Mouse (Mus musculus) heart, embryonic 13.5 days (tissue): ENCODE results near the gene Spats1. TPM values are rescaled to one million over a fixed set of nuclear protein-coding genes. Genes with fewer than 3 reads are reported as not detected.
A peak's percentile ranks its signal among the peaks of the same experiment; 100 is the strongest.

ENCODE experiments used
- ATAC-seq: fragments of 200-750 bp; cut with Nextera tagmentation; 2 replicates; pipeline ENCODE4 v1.8.0; 2017; ENCODE audit warnings: moderate TSS enrichment; ENCODE audit not compliant: insufficient number of reproducible peaks, low FRiP score, low TSS enrichment; ENCODE audit errors: extremely low read depth
- H3K27ac ChIP-seq: fragments of 300-500 bp; sonication (generic); replicated peaks from 2 replicates; pipeline ENCODE4 v1.5.1; 2015; ENCODE audit warnings: moderate library complexity, mild to moderate bottlenecking, inconsistent platforms
- H3K27me3 ChIP-seq: fragments of 300-500 bp; sonication (generic); replicated peaks from 2 replicates; pipeline ENCODE4 v1.6.1; 2015; ENCODE audit warnings: mild to moderate bottlenecking, inconsistent platforms
- H3K36me3 ChIP-seq: fragments of 300-500 bp; sonication (generic); 2 replicates; pipeline ENCODE4 v1.6.1; 2015; ENCODE audit warnings: mild to moderate bottlenecking, inconsistent platforms
- H3K4me1 ChIP-seq: fragments of 300-500 bp; sonication (generic); 2 replicates; pipeline ENCODE4 v1.6.1; 2015; ENCODE audit warnings: inconsistent platforms
- H3K4me2 ChIP-seq: fragments of 300-500 bp; sonication (generic); 2 replicates; pipeline ENCODE4 v1.6.1; 2015; ENCODE audit warnings: inconsistent platforms, mild to moderate bottlenecking, moderate library complexity
- H3K4me3 ChIP-seq: fragments of 300-500 bp; sonication (generic); 2 replicates; pipeline ENCODE4 v1.5.1; 2015; ENCODE audit warnings: moderate library complexity, mild to moderate bottlenecking, inconsistent platforms
- H3K9ac ChIP-seq: fragments of 300-500 bp; sonication (generic); 2 replicates; pipeline ENCODE4 v1.6.1; 2015; ENCODE audit warnings: inconsistent platforms, mild to moderate bottlenecking, moderate library complexity
- H3K9me3 ChIP-seq: fragments of 300-500 bp; sonication (generic); 2 replicates; pipeline ENCODE4 v1.6.1; 2016; ENCODE audit warnings: inconsistent platforms
- WGBS: fragments of 180-500 bp; shearing (Covaris S2); methylation state at CpG from one replicate; pipeline ENCODE4 v1.1.7; 2015; ENCODE audit warnings: mixed read lengths; 5-methylcytosine and 5-hydroxymethylcytosine counted together
- polyA plus RNA-seq: library from polyadenylated mRNA; unstranded; fragments of >200 nt; fragmentation: Nextera tagmentation; extraction: Ambion mirVana; gene quantifications from 2 replicates; pipeline ENCODE4 v1.2.1, GENCODE M21; 2015

Spats1 gene
- 0.98 and 1.1 TPM in 2 replicates for polyA plus RNA-seq

GRCm38 (mm10) chr17:45474669-45475465 lies at the start of gene Spats1:
TSS of gene Spats1 (minus strand) at chr17:45475415.
- Histone ChIP-seq H3K27me3 (peaks cover 43% of the 10 kb centered on the region), H3K36me3 (no peaks in the 10 kb centered on the region), H3K9ac (peak within 1 kb of the TSS; percentile 64), H3K4me1 (peaks cover 8% of the 10 kb centered on the region; the same call in 1 of the 2 replicates), H3K27ac (no peak within 1 kb of the TSS), H3K9me3 (no peaks in the 10 kb centered on the region), H3K4me2 (peak within 1 kb of the TSS; percentile 71), H3K4me3 (peak within 1 kb of the TSS; percentile 50)
- 4% methylated on average over 30 of the region's 30 CpGs for WGBS
- ATAC-seq = no peak

- no peak overlapping the region for H3K4me3 ChIP-seq
- 72% methylated on average over 4 of the region's 4 CpGs for WGBS
- H3K36me3 ChIP-seq = peaks cover 10% of the 10 kb centered on the region
- ATAC-seq = no peak
- no peak overlapping the region for H3K9ac ChIP-seq
- peaks cover 37% of the 10 kb centered on the region for H3K4me1 ChIP-seq
- H3K9me3 ChIP-seq = no peaks in the 10 kb centered on the region
- no peak overlapping the region for H3K27ac ChIP-seq
- H3K27me3 ChIP-seq = peaks cover 54% of the 10 kb centered on the region
- no peak overlapping the region for H3K4me2 ChIP-seq
These were observed 49.7 kb upstream of the Spats1 start for GRCm38 (mm10) chr17:45524961-45525360.

DNA sequence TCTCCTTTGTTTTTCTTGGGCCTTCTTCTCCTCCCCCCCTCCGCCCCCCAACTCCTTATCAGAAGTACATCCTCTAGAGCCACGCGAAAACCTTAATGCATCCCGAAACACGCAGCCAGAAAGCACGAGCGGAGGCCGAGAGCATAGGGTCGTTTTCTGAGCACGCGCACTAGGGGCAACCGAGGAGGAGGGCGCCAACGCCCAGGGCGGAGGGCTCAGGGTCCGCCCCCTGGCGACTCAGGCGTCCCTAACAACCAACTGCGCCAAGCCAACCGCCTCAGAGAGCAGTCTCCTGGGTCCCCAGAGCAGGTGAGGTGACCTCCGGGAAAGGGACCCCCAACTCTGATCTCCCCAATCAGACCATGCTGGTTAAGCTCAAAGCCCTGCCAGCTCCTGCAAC lies 48.0 kb upstream of the Spats1 start, which contains the start of gene Tcte1:
Gene Tcte1 (plus strand): TSS at position 172 of the 400 bp plus-strand sequence.
- H3K36me3 ChIP-seq = peaks cover 27% of the 10 kb centered on the region
- peak within 1 kb of the TSS; percentile 50 for H3K4me3 ChIP-seq
- H3K4me2 ChIP-seq = peak within 1 kb of the TSS; percentile 79
- ATAC-seq = no peak
- no peaks in the 10 kb centered on the region for H3K9me3 ChIP-seq
- peaks cover 37% of the 10 kb centered on the region for H3K27me3 ChIP-seq
- no peak within 1 kb of the TSS for H3K27ac ChIP-seq
- peaks cover 37% of the 10 kb centered on the region for H3K4me1 ChIP-seq
- peak within 1 kb of the TSS; percentile 76 for H3K9ac ChIP-seq
- WGBS = 1% methylated on average over 20 of the region's 21 CpGs

DNA sequence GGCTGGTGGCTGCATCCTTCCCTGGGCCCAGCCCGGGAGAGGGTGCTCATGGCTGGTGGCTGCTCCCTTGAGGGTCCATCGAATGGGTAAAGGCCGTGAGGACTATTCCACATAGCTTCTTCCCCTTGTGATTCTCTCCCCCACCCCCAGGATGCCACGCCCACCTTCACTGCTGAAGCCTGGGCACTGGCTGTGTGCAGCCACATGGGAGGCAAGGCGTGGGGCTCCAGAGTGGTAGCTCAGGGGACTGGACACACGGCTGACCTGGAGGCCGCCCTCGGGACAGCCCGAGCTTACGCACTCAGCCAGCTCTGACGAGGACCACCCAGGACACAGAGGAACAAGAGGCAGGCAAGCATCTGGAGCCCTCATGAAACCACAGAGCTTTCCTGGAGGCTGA lies 44.9 kb upstream of the Spats1 start:
- no peak for ATAC-seq
- Histone ChIP-seq H3K9ac (no peak overlapping the region), H3K36me3 (peaks cover 41% of the 10 kb centered on the region), H3K27ac (no peak overlapping the region), H3K4me2 (no peak overlapping the region), H3K4me3 (no peak overlapping the region), H3K4me1 (peaks cover 39% of the 10 kb centered on the region), H3K9me3 (no peaks in the 10 kb centered on the region), H3K27me3 (peaks cover 18% of the 10 kb centered on the region)
- 84% methylated on average over 11 of the region's 11 CpGs for WGBS

DNA sequence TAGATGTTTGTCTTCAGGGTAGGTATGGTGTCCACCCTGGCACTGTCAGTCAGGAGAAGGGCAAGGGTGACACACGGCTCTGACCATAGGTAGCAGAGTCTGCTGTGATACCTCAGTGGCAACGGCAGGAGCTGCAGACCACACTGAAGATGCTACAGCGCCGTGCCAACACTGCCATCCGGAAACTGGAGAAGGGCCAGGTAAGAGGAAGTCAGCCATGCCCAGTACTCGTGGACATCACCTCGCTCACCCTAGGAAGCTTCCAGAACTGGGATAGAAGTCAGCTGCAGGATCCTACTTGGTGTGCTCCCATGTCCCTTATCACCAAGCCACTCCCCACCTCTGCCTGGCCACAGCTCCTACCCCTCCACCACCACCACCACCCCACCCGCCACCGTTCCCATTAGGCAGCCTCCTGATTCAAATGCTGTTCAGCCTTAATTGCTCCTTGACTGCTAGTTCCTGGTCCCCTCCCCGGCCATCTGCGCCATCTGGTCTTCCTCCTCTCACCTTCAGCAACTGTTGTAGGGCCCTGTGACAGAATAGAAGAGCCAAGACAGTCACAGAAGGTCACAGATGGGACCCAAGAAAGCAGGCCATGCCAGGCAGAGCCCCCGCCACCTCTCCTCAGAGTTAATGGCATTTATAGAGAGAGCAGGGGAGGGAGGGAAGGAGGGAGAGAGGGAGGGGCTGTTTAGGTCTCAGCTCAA lies 43.7 kb upstream of the Spats1 start:
- peaks cover 6% of the 10 kb centered on the region for H3K27me3 ChIP-seq
- WGBS = 78% methylated on average over 12 of the region's 12 CpGs
- no peak overlapping the region for H3K9ac ChIP-seq
- H3K36me3 ChIP-seq = peaks cover 41% of the 10 kb centered on the region
- H3K9me3 ChIP-seq = no peaks in the 10 kb centered on the region
- no peak overlapping the region for H3K4me2 ChIP-seq
- peaks cover 39% of the 10 kb centered on the region for H3K4me1 ChIP-seq
- ATAC-seq = no peak
- no peak overlapping the region for H3K27ac ChIP-seq
- H3K4me3 ChIP-seq = no peak overlapping the region

- Histone ChIP-seq H3K27me3 (no peaks in the 10 kb centered on the region; the same call in 1 of the 2 replicates), H3K9ac (no peak overlapping the region), H3K4me2 (no peak overlapping the region), H3K4me3 (no peak overlapping the region), H3K4me1 (peaks cover 30% of the 10 kb centered on the region), H3K36me3 (peaks cover 41% of the 10 kb centered on the region), H3K9me3 (no peaks in the 10 kb centered on the region), H3K27ac (no peak overlapping the region)
- ATAC-seq = no peak
- WGBS = 87% methylated on average over 28 of the region's 28 CpGs
These were observed 42.5 kb upstream of the Spats1 start for GRCm38 (mm10) chr17:45517549-45518215.

DNA sequence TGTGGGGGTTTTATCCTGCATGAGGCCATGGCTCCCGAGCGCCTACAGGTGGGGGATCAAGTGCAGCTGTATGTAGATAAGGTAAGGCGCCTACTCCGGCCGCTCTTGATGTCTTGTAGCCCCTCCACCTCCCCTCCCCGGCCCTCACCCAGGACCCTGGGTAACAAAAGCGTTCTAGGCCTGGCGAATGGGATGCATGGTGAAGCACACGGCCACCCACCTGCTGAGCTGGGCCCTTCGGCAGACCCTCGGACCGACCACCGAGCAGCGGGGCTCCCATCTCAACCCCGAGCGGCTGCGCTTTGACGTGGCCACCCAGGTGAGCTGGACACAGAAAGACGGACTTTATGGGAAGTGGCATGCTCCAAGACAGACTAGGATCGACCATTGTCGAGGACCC lies 41.9 kb upstream of the Spats1 start:
- Histone ChIP-seq H3K9me3 (no peaks in the 10 kb centered on the region), H3K4me3 (no peak overlapping the region), H3K27me3 (no peaks in the 10 kb centered on the region), H3K9ac (no peak overlapping the region), H3K4me2 (no peak overlapping the region), H3K4me1 (peaks cover 25% of the 10 kb centered on the region), H3K36me3 (peaks cover 41% of the 10 kb centered on the region), H3K27ac (no peak overlapping the region)
- 82% methylated on average over 21 of the region's 21 CpGs for WGBS
- ATAC-seq = no peak

GRCm38 (mm10) chr17:45516488-45516887 lies 41.3 kb upstream of the Spats1 start:
- Histone ChIP-seq H3K4me2 (no peak overlapping the region), H3K27ac (no peak overlapping the region), H3K9me3 (no peaks in the 10 kb centered on the region), H3K9ac (no peak overlapping the region), H3K4me1 (peaks cover 20% of the 10 kb centered on the region), H3K4me3 (no peak overlapping the region), H3K27me3 (no peaks in the 10 kb centered on the region), H3K36me3 (peaks cover 45% of the 10 kb centered on the region)
- no peak for ATAC-seq
- WGBS = 32% methylated on average over 8 of the region's 8 CpGs

GRCm38 (mm10) chr17:45515806-45516205 lies 40.6 kb upstream of the Spats1 start:
- peaks cover 50% of the 10 kb centered on the region for H3K36me3 ChIP-seq
- no peak for ATAC-seq
- H3K4me3 ChIP-seq = no peak overlapping the region
- no peak overlapping the region for H3K4me2 ChIP-seq
- WGBS = 72% methylated on average over 10 of the region's 10 CpGs
- H3K9me3 ChIP-seq = no peaks in the 10 kb centered on the region
- peaks cover 13% of the 10 kb centered on the region for H3K4me1 ChIP-seq
- no peaks in the 10 kb centered on the region for H3K27me3 ChIP-seq
- no peak overlapping the region for H3K27ac ChIP-seq
- H3K9ac ChIP-seq = 0 out of 2 replicates have a peak overlapping the region, but pooled peaks have one; percentile 7

DNA sequence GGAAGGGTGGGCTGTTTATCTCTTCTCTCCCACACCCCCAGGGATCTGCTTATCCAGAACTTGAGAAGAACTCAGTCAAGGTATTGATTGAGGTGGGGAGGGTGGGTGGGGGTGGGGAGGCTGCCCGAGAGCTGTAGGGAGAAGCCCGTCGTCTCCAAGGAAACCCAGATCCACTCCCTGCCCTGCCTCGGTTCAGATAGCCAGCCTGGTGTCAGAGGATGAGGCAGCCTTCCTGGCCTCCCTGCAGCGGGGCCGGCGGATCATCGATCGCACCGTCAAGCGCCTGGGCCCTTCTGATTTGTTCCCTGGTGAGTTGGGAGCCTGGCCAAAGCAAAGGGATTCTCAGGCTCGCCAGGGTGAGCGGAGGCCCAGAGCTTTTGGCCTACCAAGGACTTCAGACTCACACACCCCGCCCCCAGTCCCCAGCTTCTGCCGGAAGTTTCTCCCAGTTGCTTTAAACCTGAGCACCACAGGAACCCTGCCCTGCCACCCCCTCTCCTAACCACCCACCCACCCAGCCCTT lies 40.0 kb upstream of the Spats1 start:
- no peaks in the 10 kb centered on the region for H3K9me3 ChIP-seq
- peaks cover 50% of the 10 kb centered on the region for H3K36me3 ChIP-seq
- no peak overlapping the region for H3K4me3 ChIP-seq
- peaks cover 8% of the 10 kb centered on the region for H3K4me1 ChIP-seq
- no peak for ATAC-seq
- H3K4me2 ChIP-seq = no peak overlapping the region
- 44% methylated on average over 15 of the region's 15 CpGs for whole genome bisulfite sequencing
- no peaks in the 10 kb centered on the region for H3K27me3 ChIP-seq
- H3K27ac ChIP-seq = no peak overlapping the region
- H3K9ac ChIP-seq = no peak overlapping the region

GRCm38 (mm10) chr17:45511757-45512156 lies 36.5 kb upstream of the Spats1 start:
- H3K4me3 ChIP-seq = no peak overlapping the region
- WGBS = 81% methylated on average over 4 of the region's 4 CpGs
- H3K9ac ChIP-seq = no peak overlapping the region
- H3K27me3 ChIP-seq = no peaks in the 10 kb centered on the region
- peaks cover 8% of the 10 kb centered on the region for H3K4me1 ChIP-seq
- no peaks in the 10 kb centered on the region for H3K9me3 ChIP-seq
- ATAC-seq = no peak
- no peak overlapping the region for H3K4me2 ChIP-seq
- peaks cover 38% of the 10 kb centered on the region for H3K36me3 ChIP-seq
- no peak overlapping the region for H3K27ac ChIP-seq
